Mouse (Mus musculus): Measurements from ENCODE around the gene Exosc5. TPM values are rescaled to one million over a fixed set of nuclear protein-coding genes. Genes with fewer than 3 reads are reported as not detected.
A peak's percentile ranks its signal among the peaks of the same experiment; 100 is the strongest.

Exosc5 gene
- polyA plus RNA-seq, 1 experiment from 2014 or later, result 40.4 TPM

- Histone ChIP-seq H3K4me3 (no peak overlapping the region), H3K27me3 (replicated peaks) (peaks cover 13% of the 10 kb centered on the region), H3K4me2 (no peak overlapping the region), H3K36me3 (peaks cover 45% of the 10 kb centered on the region), H3K9ac (no peak overlapping the region), H3K4me1 (peaks cover 5% of the 10 kb centered on the region; the same call in 1 of the 2 replicates), H3K27ac (replicated peaks) (no peak overlapping the region), H3K9me3 (peaks cover 3% of the 10 kb centered on the region; the same call in 1 of the 2 replicates)
- ATAC-seq (ENCODE audit: extremely low read depth, insufficient number of reproducible peaks, low FRiP score, low TSS enrichment), result no peak
- WGBS, result 81% methylated on average over 10 of the region's 10 CpGs
Measured at GRCm38 (mm10) chr7:25669158-25669557, 10.2 kb downstream of the Exosc5 start.

DNA sequence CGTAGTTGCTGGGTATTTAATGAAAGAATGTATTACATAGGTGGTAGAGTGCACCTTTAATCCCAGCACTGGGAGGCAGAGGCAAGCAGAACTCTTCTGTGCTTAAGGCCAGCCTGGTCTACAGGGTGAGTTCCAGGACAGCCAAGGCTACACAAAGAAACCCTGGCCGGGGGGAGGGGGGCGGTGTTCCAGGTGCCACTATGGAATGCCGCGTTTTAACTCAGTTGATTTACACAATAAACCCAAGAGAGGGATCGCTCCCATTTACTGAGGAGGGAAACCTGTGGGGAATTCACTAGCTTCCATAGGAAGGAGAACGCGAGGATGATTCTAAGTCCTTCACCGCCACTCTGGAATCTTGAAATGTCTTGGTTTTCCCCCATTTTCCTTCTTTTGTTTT, 10.7 kb downstream of the Exosc5 start:
- Histone ChIP-seq H3K4me2 (no peak overlapping the region), H3K9me3 (peaks cover 3% of the 10 kb centered on the region; the same call in 1 of the 2 replicates), H3K27ac (replicated peaks) (no peak overlapping the region), H3K4me3 (no peak overlapping the region), H3K27me3 (replicated peaks) (peaks cover 18% of the 10 kb centered on the region), H3K9ac (no peak overlapping the region), H3K4me1 (peaks cover 5% of the 10 kb centered on the region), H3K36me3 (peaks cover 40% of the 10 kb centered on the region)
- WGBS, result 77% methylated on average over 9 of the region's 9 CpGs
- ATAC-seq (ENCODE audit: extremely low read depth, insufficient number of reproducible peaks, low FRiP score, low TSS enrichment), result no peak

GRCm38 (mm10) chr7:25670096-25670495, 11.1 kb downstream of the Exosc5 start:
- Histone ChIP-seq H3K36me3 (peaks cover 35% of the 10 kb centered on the region), H3K4me1 (peaks cover 9% of the 10 kb centered on the region), H3K9ac (no peak overlapping the region), H3K9me3 (peaks cover 3% of the 10 kb centered on the region; the same call in 1 of the 2 replicates), H3K27me3 (replicated peaks) (peaks cover 22% of the 10 kb centered on the region), H3K4me3 (no peak overlapping the region), H3K27ac (replicated peaks) (no peak overlapping the region), H3K4me2 (no peak overlapping the region)
- ATAC-seq (ENCODE audit: extremely low read depth, insufficient number of reproducible peaks, low FRiP score, low TSS enrichment), result no peak
- 83% methylated on average over 4 of the region's 4 CpGs for WGBS

DNA sequence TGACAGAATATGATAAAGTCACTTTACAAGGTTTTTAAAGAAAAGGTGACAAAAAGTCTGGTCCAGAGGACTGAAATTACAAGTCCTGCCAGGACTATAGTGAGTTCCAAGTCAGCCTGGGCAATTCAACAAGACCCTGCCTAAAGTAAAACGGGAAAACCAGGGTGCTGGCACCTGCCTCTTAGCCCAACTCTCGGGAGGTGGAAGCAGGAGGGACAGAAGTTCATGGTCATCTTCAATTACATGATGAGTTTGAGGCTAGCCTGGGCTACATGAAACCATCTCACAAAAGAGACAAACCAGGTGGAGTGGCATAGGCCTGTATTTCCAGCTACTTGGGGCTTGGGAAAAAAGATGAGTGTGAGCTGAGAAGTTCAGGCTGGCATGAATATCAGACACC, 12.7 kb downstream of the Exosc5 start:
- Histone ChIP-seq H3K36me3 (peaks cover 20% of the 10 kb centered on the region), H3K27ac (replicated peaks) (no peak overlapping the region), H3K9me3 (peaks cover 3% of the 10 kb centered on the region; the same call in 1 of the 2 replicates), H3K4me2 (no peak overlapping the region), H3K27me3 (replicated peaks) (peaks cover 38% of the 10 kb centered on the region), H3K9ac (no peak overlapping the region), H3K4me1 (peaks cover 18% of the 10 kb centered on the region), H3K4me3 (no peak overlapping the region)
- ATAC-seq (ENCODE audit: extremely low read depth, insufficient number of reproducible peaks, low FRiP score, low TSS enrichment), result no peak
- whole genome bisulfite sequencing, result 61% methylated on average over 2 of the region's 2 CpGs

DNA sequence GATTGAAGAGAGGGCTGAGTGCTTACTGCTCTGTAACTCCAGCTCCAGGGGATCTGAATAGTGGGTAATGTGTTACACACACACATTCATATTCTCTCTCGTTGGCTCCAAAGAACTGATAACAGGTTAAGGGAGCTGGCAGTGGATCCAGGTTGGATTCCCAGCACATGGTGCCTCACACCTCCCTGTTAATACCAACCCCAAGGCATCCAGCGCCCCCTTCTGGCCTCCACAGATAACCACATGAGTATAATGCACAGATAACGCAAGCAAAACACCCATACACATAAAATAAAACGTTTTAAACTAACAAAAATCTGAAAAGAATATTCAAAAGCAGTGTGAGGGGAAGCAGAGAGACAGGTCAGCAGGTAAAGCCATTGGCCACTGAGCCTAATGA, 13.5 kb downstream of the Exosc5 start:
- ATAC-seq (ENCODE audit: extremely low read depth, insufficient number of reproducible peaks, low FRiP score, low TSS enrichment), result no peak
- Histone ChIP-seq H3K4me1 (peaks cover 19% of the 10 kb centered on the region), H3K36me3 (peaks cover 12% of the 10 kb centered on the region), H3K4me2 (no peak overlapping the region), H3K9me3 (peaks cover 3% of the 10 kb centered on the region; the same call in 1 of the 2 replicates), H3K9ac (no peak overlapping the region), H3K27ac (replicated peaks) (no peak overlapping the region), H3K27me3 (replicated peaks) (peaks cover 43% of the 10 kb centered on the region), H3K4me3 (no peak overlapping the region)
- 45% methylated on average over 4 of the region's 4 CpGs for WGBS

DNA sequence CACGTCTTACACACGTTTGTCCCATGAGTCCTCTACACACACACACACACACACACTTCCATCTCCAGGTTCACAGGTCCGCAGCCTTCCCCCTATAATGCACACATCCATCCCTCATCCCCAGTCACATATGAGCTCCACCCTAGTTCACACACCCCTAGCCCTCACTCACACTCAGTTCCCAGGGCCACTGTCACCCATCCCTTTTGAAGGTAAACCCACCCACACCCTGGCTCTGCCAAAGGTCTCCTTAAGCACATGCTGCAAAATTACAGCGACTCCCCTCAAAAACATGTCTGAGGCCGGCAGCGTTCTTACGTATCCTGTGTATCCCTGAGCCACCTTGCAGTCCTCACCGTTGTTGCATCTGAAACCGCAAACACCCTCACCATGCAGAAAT, 15.3 kb downstream of the Exosc5 start:
- peak overlapping the region; percentile 43 for H3K4me3 ChIP-seq
- peak overlapping the region; percentile 66 for H3K4me2 ChIP-seq
- no peak overlapping the region for H3K9ac ChIP-seq
- 30% methylated on average over 9 of the region's 9 CpGs for WGBS
- H3K4me1 ChIP-seq, result peaks cover 19% of the 10 kb centered on the region
- peaks cover 57% of the 10 kb centered on the region for H3K27me3 ChIP-seq (replicated peaks)
- no peak for ATAC-seq (ENCODE audit: extremely low read depth, insufficient number of reproducible peaks, low FRiP score, low TSS enrichment)
- H3K36me3 ChIP-seq, result no peaks in the 10 kb centered on the region
- no peak overlapping the region for H3K27ac ChIP-seq (replicated peaks)
- H3K9me3 ChIP-seq, result peaks cover 3% of the 10 kb centered on the region; the same call in 1 of the 2 replicates

- H3K27me3 ChIP-seq (replicated peaks), result peaks cover 58% of the 10 kb centered on the region
- 4% methylated on average over 29 of the region's 29 CpGs for WGBS
- no peak within 1 kb of the TSS for H3K27ac ChIP-seq (replicated peaks)
- peak within 1 kb of the TSS; percentile 43 for H3K4me3 ChIP-seq
- peak within 1 kb of the TSS; percentile 53 for H3K9ac ChIP-seq
- peaks cover 20% of the 10 kb centered on the region for H3K4me1 ChIP-seq
- H3K36me3 ChIP-seq, result no peaks in the 10 kb centered on the region
- peaks cover 3% of the 10 kb centered on the region; the same call in 1 of the 2 replicates for H3K9me3 ChIP-seq
- ATAC-seq (ENCODE audit: extremely low read depth, insufficient number of reproducible peaks, low FRiP score, low TSS enrichment), result no peak
- H3K4me2 ChIP-seq, result peak within 1 kb of the TSS; percentile 66
Measured at GRCm38 (mm10) chr7:25674719-25675300, 15.8 kb downstream of the Exosc5 start, which contains the start of gene Tmem91. Gene Tmem91, minus strand, starts transcription at chr7:25675166.

GRCm38 (mm10) chr7:25675405-25675804, 16.4 kb downstream of the Exosc5 start:
- ATAC-seq (ENCODE audit: extremely low read depth, insufficient number of reproducible peaks, low FRiP score, low TSS enrichment), result no peak
- peak overlapping the region; percentile 66 for H3K4me2 ChIP-seq
- H3K4me1 ChIP-seq, result peaks cover 26% of the 10 kb centered on the region
- H3K4me3 ChIP-seq, result no peak overlapping the region
- peaks cover 3% of the 10 kb centered on the region; the same call in 1 of the 2 replicates for H3K9me3 ChIP-seq
- 42% methylated on average over 6 of the region's 6 CpGs for WGBS
- peaks cover 58% of the 10 kb centered on the region for H3K27me3 ChIP-seq (replicated peaks)
- no peak overlapping the region for H3K27ac ChIP-seq (replicated peaks)
- H3K36me3 ChIP-seq, result no peaks in the 10 kb centered on the region
- no peak overlapping the region for H3K9ac ChIP-seq

GRCm38 (mm10) chr7:25676085-25676781, 17.3 kb downstream of the Exosc5 start:
- no peaks in the 10 kb centered on the region for H3K36me3 ChIP-seq
- no peak overlapping the region for H3K9ac ChIP-seq
- peak overlapping the region; percentile 50; the same call in 1 of the 2 replicates for H3K27ac ChIP-seq (replicated peaks)
- no peak for ATAC-seq (ENCODE audit: extremely low read depth, insufficient number of reproducible peaks, low FRiP score, low TSS enrichment)
- no peak overlapping the region for H3K4me3 ChIP-seq
- no peak overlapping the region for H3K4me2 ChIP-seq
- peaks cover 3% of the 10 kb centered on the region; the same call in 1 of the 2 replicates for H3K9me3 ChIP-seq
- peaks cover 58% of the 10 kb centered on the region for H3K27me3 ChIP-seq (replicated peaks)
- H3K4me1 ChIP-seq, result peaks cover 25% of the 10 kb centered on the region
- 49% methylated on average over 15 of the region's 15 CpGs for WGBS

DNA sequence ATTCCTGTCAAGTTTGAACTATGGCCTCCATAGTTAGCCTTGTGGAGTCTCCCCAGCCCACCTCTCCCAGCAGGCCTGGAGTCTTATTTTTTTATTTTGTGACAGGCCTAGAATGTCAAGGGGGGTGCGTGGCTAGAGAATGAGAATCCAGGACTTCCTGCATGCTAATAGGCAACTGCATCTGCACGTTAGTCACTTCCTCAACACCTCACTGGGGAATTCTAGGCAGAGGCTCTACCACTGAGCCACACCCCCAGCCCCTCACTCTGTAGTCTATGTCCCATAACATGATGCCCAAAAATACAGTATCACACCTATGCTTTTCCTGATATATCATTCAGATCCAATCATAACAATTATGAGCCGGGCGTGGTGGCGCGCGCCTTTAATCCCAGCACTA, 18.0 kb downstream of the Exosc5 start:
- Histone ChIP-seq H3K36me3 (no peaks in the 10 kb centered on the region), H3K27me3 (replicated peaks) (peaks cover 58% of the 10 kb centered on the region), H3K27ac (replicated peaks) (peak overlapping the region; percentile 50; the same call in 1 of the 2 replicates), H3K4me1 (peaks cover 31% of the 10 kb centered on the region), H3K4me3 (no peak overlapping the region), H3K9me3 (peaks cover 3% of the 10 kb centered on the region; the same call in 1 of the 2 replicates), H3K9ac (no peak overlapping the region), H3K4me2 (no peak overlapping the region)
- WGBS, result 90% methylated on average over 7 of the region's 7 CpGs
- ATAC-seq (ENCODE audit: extremely low read depth, insufficient number of reproducible peaks, low FRiP score, low TSS enrichment), result no peak

DNA sequence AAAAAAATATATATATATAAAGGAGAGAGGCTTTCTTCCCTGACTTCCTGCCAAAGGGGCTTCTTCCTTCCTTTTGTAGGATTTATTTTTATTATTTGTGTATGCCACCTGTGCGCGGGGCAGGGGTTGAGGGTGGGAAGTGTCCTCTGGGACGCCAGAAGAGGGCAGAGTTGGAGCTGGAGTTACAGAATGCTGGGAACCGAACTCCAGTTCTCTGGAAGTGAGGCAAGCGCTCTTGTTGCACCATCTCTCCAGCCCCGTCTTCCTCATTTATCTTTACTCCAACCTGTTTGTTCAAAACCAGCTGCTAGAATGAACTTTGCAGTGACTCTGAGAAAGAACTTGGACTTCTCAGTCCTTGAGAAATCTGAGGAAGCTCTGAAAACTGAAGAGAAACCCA, 21.0 kb downstream of the Exosc5 start:
- peak overlapping the region; percentile 93 for H3K27ac ChIP-seq (replicated peaks)
- WGBS, result 11% methylated on average over 6 of the region's 6 CpGs
- peak overlapping the region; percentile 72 for H3K4me2 ChIP-seq
- peak overlapping the region; percentile 71 for H3K4me3 ChIP-seq
- H3K27me3 ChIP-seq (replicated peaks), result peaks cover 37% of the 10 kb centered on the region
- H3K4me1 ChIP-seq, result peaks cover 38% of the 10 kb centered on the region
- peaks cover 12% of the 10 kb centered on the region; the same call in 1 of the 2 replicates for H3K36me3 ChIP-seq
- H3K9ac ChIP-seq, result peak overlapping the region; percentile 84
- no peak for ATAC-seq (ENCODE audit: extremely low read depth, insufficient number of reproducible peaks, low FRiP score, low TSS enrichment)
- no peaks in the 10 kb centered on the region for H3K9me3 ChIP-seq

All from heart, embryonic 13.5 days (tissue).